Mouse (Mus musculus): ENCODE measurements around the gene Nexmif.

GRCm38 (mm10) chrX:104196561-104196960, 4.4 kb downstream of the Nexmif start:
- no peak for TF ChIP-seq USF1 (IDR thresholded peaks at IDR 0.05; ENCODE audit: low read depth)
- no peak for TF ChIP-seq CTCF (IDR thresholded peaks at IDR 0.05; ENCODE audit: control insufficient read depth, insufficient read depth, insufficient read length)
- no peak for TF ChIP-seq MAX (IDR thresholded peaks at IDR 0.05)
- no peak for TF ChIP-seq MYOG (IDR thresholded peaks at IDR 0.05; ENCODE audit: control insufficient read depth, extremely low read depth, insufficient read length)
- TF ChIP-seq MYOD1 (IDR thresholded peaks at IDR 0.05; ENCODE audit: control insufficient read depth, insufficient read length, low read depth) = no peak

All from C2C12 (cell line).